Mouse (Mus musculus) forebrain, embryonic 11.5 days (tissue): ENCODE measurements around the gene Gm266. TPM values are rescaled to one million over a fixed set of nuclear protein-coding genes. Genes with fewer than 3 reads are reported as not detected.

Source experiments
- ATAC-seq: fragments of 200-750 bp; cut with Nextera tagmentation; replicated peaks from 2 replicates; pipeline ENCODE4 v1.8.0; 2017; ENCODE audit warnings: moderate TSS enrichment; ENCODE audit not compliant: low FRiP score
- DNase-seq: peaks from one replicate; pipeline ENCODE4 v3.0.0-alpha.2; 2017; ENCODE audit warnings: low spot score
- H3K27ac ChIP-seq: fragments of 300-500 bp; sonication (generic); 2 replicates; pipeline ENCODE4 v1.5.1; 2014; ENCODE audit warnings: low read depth, low read length
- H3K27me3 ChIP-seq: fragments of 300-500 bp; sonication (generic); 2 replicates; pipeline ENCODE4 v1.6.1; 2014; ENCODE audit warnings: mild to moderate bottlenecking, low read length, mixed read lengths; ENCODE audit not compliant: control insufficient read depth, insufficient read depth
- H3K36me3 ChIP-seq: fragments of 300-500 bp; sonication (generic); 2 replicates; pipeline ENCODE4 v1.6.1; 2014; ENCODE audit warnings: mild to moderate bottlenecking, low read length, moderate library complexity, mixed read lengths; ENCODE audit not compliant: control insufficient read depth, insufficient read depth
- H3K4me1 ChIP-seq: fragments of 300-500 bp; sonication (generic); replicated peaks from 2 replicates; pipeline ENCODE4 v1.6.1; 2014; ENCODE audit warnings: low read length, mixed read lengths; ENCODE audit not compliant: control insufficient read depth, insufficient read depth
- H3K4me2 ChIP-seq: fragments of 300-500 bp; sonication (generic); 2 replicates; pipeline ENCODE4 v1.6.1; 2014; ENCODE audit warnings: low read depth, mild to moderate bottlenecking, low read length, moderate library complexity, mixed read lengths; ENCODE audit not compliant: severe bottlenecking
- H3K4me3 ChIP-seq: fragments of 300-500 bp; sonication (generic); 2 replicates; pipeline ENCODE4 v1.5.1; 2014; ENCODE audit warnings: low read depth, low read length
- H3K9ac ChIP-seq: fragments of 300-500 bp; sonication (generic); 2 replicates; pipeline ENCODE4 v1.6.1; 2014; ENCODE audit warnings: low read length
- H3K9me3 ChIP-seq: fragments of 300-500 bp; sonication (generic); 2 replicates; pipeline ENCODE4 v1.6.1; 2016; ENCODE audit warnings: low read length, mixed read lengths; ENCODE audit not compliant: control insufficient read depth
- WGBS: fragments of 180-500 bp; shearing (Covaris S2); extraction: QIAGEN DNeasy Blood & Tissue Kit; methylation state at CpG from one replicate; pipeline ENCODE4 v1.1.7; 2014; 5-methylcytosine and 5-hydroxymethylcytosine counted together
- polyA plus RNA-seq: library from polyadenylated mRNA; unstranded; fragments of >200 nt; fragmentation: Nextera tagmentation; extraction: Ambion mirVana; gene quantifications from 2 replicates; pipeline ENCODE4 v1.2.1, GENCODE M21; 2014

The Gm266 gene
- polyA plus RNA-seq, 1 experiment from 2014 or later, result 4.7 TPM

- Histone ChIP-seq H3K27ac (no peak overlapping the region), H3K4me2 (no peak overlapping the region), H3K4me1 (peaks cover 8% of the 10 kb centered on the region), H3K36me3 (no peaks in the 10 kb centered on the region), H3K4me3 (no peak overlapping the region), H3K9me3 (no peaks in the 10 kb centered on the region), H3K9ac (no peak overlapping the region), H3K27me3 (peaks cover 43% of the 10 kb centered on the region)
- DNase-seq (no peak), ATAC-seq (no peak)
- WGBS, result 95% methylated on average over 9 of the region's 9 CpGs
Measured at GRCm38 (mm10) chr12:111440701-111441373, 44.8 kb downstream of the Gm266 start.

- no peak for DNase-seq
- Histone ChIP-seq H3K9me3 (no peaks in the 10 kb centered on the region), H3K4me1 (peaks cover 5% of the 10 kb centered on the region), H3K9ac (no peak overlapping the region), H3K4me2 (no peak overlapping the region), H3K27ac (no peak overlapping the region), H3K27me3 (peaks cover 23% of the 10 kb centered on the region), H3K36me3 (no peaks in the 10 kb centered on the region), H3K4me3 (no peak overlapping the region)
- WGBS, result 84% methylated on average over 6 of the region's 6 CpGs
- no peak for ATAC-seq
Measured at GRCm38 (mm10) chr12:111438850-111439249, 46.8 kb downstream of the Gm266 start.

- H3K9me3 ChIP-seq, result no peaks in the 10 kb centered on the region
- no peak overlapping the region for H3K4me3 ChIP-seq
- no peaks in the 10 kb centered on the region for H3K36me3 ChIP-seq
- DNase-seq (no peak), ATAC-seq (no peak)
- H3K4me1 ChIP-seq, result no peaks in the 10 kb centered on the region; the same call in 1 of the 2 replicates
- no peak overlapping the region for H3K27ac ChIP-seq
- peaks cover 9% of the 10 kb centered on the region for H3K27me3 ChIP-seq
- no peak overlapping the region for H3K4me2 ChIP-seq
- no peak overlapping the region for H3K9ac ChIP-seq
- 77% methylated on average over 5 of the region's 5 CpGs for WGBS
Measured at GRCm38 (mm10) chr12:111437222-111437900, 48.3 kb downstream of the Gm266 start.

- no peaks in the 10 kb centered on the region for H3K36me3 ChIP-seq
- no peak overlapping the region for H3K9ac ChIP-seq
- H3K27me3 ChIP-seq, result peaks cover 6% of the 10 kb centered on the region
- no peak overlapping the region for H3K4me3 ChIP-seq
- WGBS, result 76% methylated on average over 8 of the region's 8 CpGs
- DNase-seq (no peak), ATAC-seq (no peak)
- no peaks in the 10 kb centered on the region for H3K4me1 ChIP-seq
- no peaks in the 10 kb centered on the region for H3K9me3 ChIP-seq
- no peak overlapping the region for H3K27ac ChIP-seq
- H3K4me2 ChIP-seq, result no peak overlapping the region
Measured at GRCm38 (mm10) chr12:111436640-111437039, 49.0 kb downstream of the Gm266 start.

GRCm38 (mm10) chr12:111436170-111436569 lies 49.5 kb downstream of the Gm266 start:
- H3K9ac ChIP-seq, result no peak overlapping the region
- H3K27ac ChIP-seq, result no peak overlapping the region
- no peaks in the 10 kb centered on the region for H3K9me3 ChIP-seq
- ATAC-seq, result no peak
- H3K4me3 ChIP-seq, result no peak overlapping the region
- 87% methylated on average over 3 of the region's 3 CpGs for WGBS
- peaks cover 7% of the 10 kb centered on the region for H3K27me3 ChIP-seq
- DNase-seq, result no peak
- H3K4me1 ChIP-seq, result no peaks in the 10 kb centered on the region
- H3K36me3 ChIP-seq, result no peaks in the 10 kb centered on the region
- H3K4me2 ChIP-seq, result no peak overlapping the region

GRCm38 (mm10) chr12:111434745-111435327 lies 50.8 kb downstream of the Gm266 start:
- ATAC-seq, result no peak

More at GRCm38 (mm10) chr12:111434745-111435327, 50.8 kb downstream of the Gm266 start:
- Histone ChIP-seq H3K4me1 (peaks cover 3% of the 10 kb centered on the region; the same call in 1 of the 2 replicates), H3K9me3 (no peaks in the 10 kb centered on the region), H3K27me3 (peaks cover 20% of the 10 kb centered on the region), H3K9ac (no peak overlapping the region), H3K27ac (no peak overlapping the region), H3K36me3 (no peaks in the 10 kb centered on the region), H3K4me2 (no peak overlapping the region), H3K4me3 (no peak overlapping the region)
- no peak for DNase-seq
- WGBS, result 66% methylated on average over 8 of the region's 8 CpGs

Other genes with a start within 250 kb of the Gm266 start
- gene Amn, start 214.7 kb downstream of the Gm266 start, polyA plus RNA-seq, result 0.45 TPM in 1 of 2 replicates, not detected in the other
- 42.7 and 44.0 TPM in 2 replicates for gene Cdc42bpb, start 108.1 kb downstream of the Gm266 start, polyA plus RNA-seq
- gene Lbhd2, start 79.0 kb downstream of the Gm266 start, polyA plus RNA-seq, result not detected in 2 replicates
- gene Exoc3l4, start 68.8 kb downstream of the Gm266 start, polyA plus RNA-seq, result 3.0 and 3.3 TPM in 2 replicates
- 1.5 and 2.0 TPM in 2 replicates for gene Tnfaip2, start 43.4 kb downstream of the Gm266 start, polyA plus RNA-seq
- gene Eif5, start 52.2 kb upstream of the Gm266 start, polyA plus RNA-seq, result 673 and 736 TPM in 2 replicates
- 69.1 and 81.1 TPM in 2 replicates for gene Mark3, start 88.7 kb upstream of the Gm266 start, polyA plus RNA-seq
- gene Ckb, start 186.5 kb upstream of the Gm266 start, polyA plus RNA-seq, result 2,325 and 2,523 TPM in 2 replicates
- gene Trmt61a, start 192.3 kb upstream of the Gm266 start, polyA plus RNA-seq, result 12.9 and 15.6 TPM in 2 replicates
- 65.2 and 67.7 TPM in 2 replicates for gene Bag5, start 227.4 kb upstream of the Gm266 start, polyA plus RNA-seq
- 55.4 and 55.5 TPM in 2 replicates for gene Apopt1, start 227.4 kb upstream of the Gm266 start, polyA plus RNA-seq